Mouse (Mus musculus): ENCODE data around the gene Olfr202.
"Not testable (repeated sequence)": the region's sequence is repeated elsewhere in the genome, so short reads cannot be mapped to it uniquely, and the experiment has no call there.

Gene Olfr202

GRCm38 (mm10) chr16:59286693-59287092 is at the start of gene Olfr202:
Gene Olfr202, minus strand, starts transcription at chr16:59286793.
- ATAC-seq (ENCODE audit: low TSS enrichment): no peak

- no peak for ATAC-seq (ENCODE audit: low TSS enrichment)
These were observed 44.4 kb upstream of the Olfr202 start, which contains the start of gene Olfr205 for GRCm38 (mm10) chr16:59331038-59331437. Gene Olfr205, minus strand, starts transcription at chr16:59331138.

GRCm38 (mm10) chr16:59323262-59323661 is 36.7 kb upstream of the Olfr202 start:
- ATAC-seq (ENCODE audit: low TSS enrichment): not testable (repeated sequence)

- no peak for ATAC-seq (ENCODE audit: low TSS enrichment)
These were observed 31.6 kb upstream of the Olfr202 start, which contains the start of gene Olfr204 for GRCm38 (mm10) chr16:59318148-59318547. Gene Olfr204, minus strand, starts transcription at chr16:59318248.

- no peak for ATAC-seq (ENCODE audit: low TSS enrichment)
These were observed 12.0 kb upstream of the Olfr202 start, which contains the start of gene Olfr203 for GRCm38 (mm10) chr16:59298581-59298980. Gene Olfr203, plus strand, starts transcription at chr16:59298881.

GRCm38 (mm10) chr16:59287576-59287975 is 983 bp upstream of the Olfr202 start:
- not testable (repeated sequence) for ATAC-seq (ENCODE audit: low TSS enrichment)

- ATAC-seq (ENCODE audit: low TSS enrichment): no peak
These were observed 3.1 kb downstream of the Olfr202 start for GRCm38 (mm10) chr16:59283476-59283875.

- no peak for ATAC-seq (ENCODE audit: low TSS enrichment)
These were observed 6.1 kb downstream of the Olfr202 start for GRCm38 (mm10) chr16:59280542-59280941.

GRCm38 (mm10) chr16:59272532-59272931 is 14.1 kb downstream of the Olfr202 start, which contains the start of gene Olfr201:
Gene Olfr201, minus strand, starts transcription at chr16:59272632.
- not testable (repeated sequence) for ATAC-seq (ENCODE audit: low TSS enrichment)

GRCm38 (mm10) chr16:59269097-59269496 is 17.5 kb downstream of the Olfr202 start:
- ATAC-seq (ENCODE audit: low TSS enrichment): not testable (repeated sequence)

- ATAC-seq (ENCODE audit: low TSS enrichment): no peak
These were observed 36.9 kb downstream of the Olfr202 start for GRCm38 (mm10) chr16:59249684-59250083.
